Mouse (Mus musculus) forebrain, embryonic 11.5 days (tissue): ENCODE results near the gene Slc44a4. TPM values are rescaled to one million over a fixed set of nuclear protein-coding genes. Genes with fewer than 3 reads are reported as not detected.
"Not testable (repeated sequence)": the region's sequence is repeated elsewhere in the genome, so short reads cannot be mapped to it uniquely, and the experiment has no call there.

Experiments used
- ATAC-seq: fragments of 200-750 bp; cut with Nextera tagmentation; replicated peaks from 2 replicates; pipeline ENCODE4 v1.8.0; 2017; ENCODE audit warnings: moderate TSS enrichment; ENCODE audit not compliant: low FRiP score
- DNase-seq: peaks from one replicate; pipeline ENCODE4 v3.0.0-alpha.2; 2017; ENCODE audit warnings: low spot score
- H3K27ac ChIP-seq: fragments of 300-500 bp; sonication (generic); 2 replicates; pipeline ENCODE4 v1.5.1; 2014; ENCODE audit warnings: low read depth, low read length
- H3K27me3 ChIP-seq: fragments of 300-500 bp; sonication (generic); 2 replicates; pipeline ENCODE4 v1.6.1; 2014; ENCODE audit warnings: mild to moderate bottlenecking, low read length, mixed read lengths; ENCODE audit not compliant: control insufficient read depth, insufficient read depth
- H3K36me3 ChIP-seq: fragments of 300-500 bp; sonication (generic); 2 replicates; pipeline ENCODE4 v1.6.1; 2014; ENCODE audit warnings: mild to moderate bottlenecking, low read length, moderate library complexity, mixed read lengths; ENCODE audit not compliant: control insufficient read depth, insufficient read depth
- H3K4me1 ChIP-seq: fragments of 300-500 bp; sonication (generic); replicated peaks from 2 replicates; pipeline ENCODE4 v1.6.1; 2014; ENCODE audit warnings: low read length, mixed read lengths; ENCODE audit not compliant: control insufficient read depth, insufficient read depth
- H3K4me2 ChIP-seq: fragments of 300-500 bp; sonication (generic); 2 replicates; pipeline ENCODE4 v1.6.1; 2014; ENCODE audit warnings: low read depth, mild to moderate bottlenecking, low read length, moderate library complexity, mixed read lengths; ENCODE audit not compliant: severe bottlenecking
- H3K4me3 ChIP-seq: fragments of 300-500 bp; sonication (generic); 2 replicates; pipeline ENCODE4 v1.5.1; 2014; ENCODE audit warnings: low read depth, low read length
- H3K9ac ChIP-seq: fragments of 300-500 bp; sonication (generic); 2 replicates; pipeline ENCODE4 v1.6.1; 2014; ENCODE audit warnings: low read length
- H3K9me3 ChIP-seq: fragments of 300-500 bp; sonication (generic); 2 replicates; pipeline ENCODE4 v1.6.1; 2016; ENCODE audit warnings: low read length, mixed read lengths; ENCODE audit not compliant: control insufficient read depth
- WGBS: fragments of 180-500 bp; shearing (Covaris S2); extraction: QIAGEN DNeasy Blood & Tissue Kit; methylation state at CpG from one replicate; pipeline ENCODE4 v1.1.7; 2014; 5-methylcytosine and 5-hydroxymethylcytosine counted together
- polyA plus RNA-seq: library from polyadenylated mRNA; unstranded; fragments of >200 nt; fragmentation: Nextera tagmentation; extraction: Ambion mirVana; gene quantifications from 2 replicates; pipeline ENCODE4 v1.2.1, GENCODE M21; 2014

Gene Slc44a4
- polyA plus RNA-seq, 1 experiment from 2014 or later = not detected

DNA sequence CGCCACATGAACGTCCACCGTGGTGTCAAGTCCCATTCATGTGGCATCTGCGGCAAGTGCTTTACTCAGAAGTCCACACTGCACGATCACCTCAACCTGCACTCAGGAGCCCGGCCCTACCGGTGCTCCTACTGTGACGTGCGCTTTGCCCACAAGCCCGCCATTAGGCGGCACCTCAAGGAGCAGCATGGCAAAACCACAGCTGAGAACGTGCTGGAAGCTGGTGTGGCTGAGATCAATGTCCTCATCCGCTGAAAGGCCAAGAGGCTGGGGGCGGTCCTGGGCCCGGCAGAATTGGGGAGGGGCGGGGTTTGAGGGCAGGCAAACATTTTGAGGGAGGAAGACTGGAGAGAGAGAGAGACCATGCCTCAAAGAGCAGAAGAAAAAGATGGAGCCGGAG lies 17.9 kb upstream of the Slc44a4 start:
- peaks cover 4% of the 10 kb centered on the region; the same call in 1 of the 2 replicates for H3K36me3 ChIP-seq
- H3K9ac ChIP-seq = no peak overlapping the region
- 85% methylated on average over 17 of the region's 17 CpGs for WGBS
- DNase-seq (no peak), ATAC-seq (no peak)
- H3K27ac ChIP-seq = no peak overlapping the region
- H3K9me3 ChIP-seq = no peaks in the 10 kb centered on the region
- H3K27me3 ChIP-seq = no peaks in the 10 kb centered on the region
- no peak overlapping the region for H3K4me3 ChIP-seq
- H3K4me1 ChIP-seq = peaks cover 12% of the 10 kb centered on the region
- H3K4me2 ChIP-seq = peak overlapping the region; percentile 86; the same call in 1 of the 2 replicates

DNA sequence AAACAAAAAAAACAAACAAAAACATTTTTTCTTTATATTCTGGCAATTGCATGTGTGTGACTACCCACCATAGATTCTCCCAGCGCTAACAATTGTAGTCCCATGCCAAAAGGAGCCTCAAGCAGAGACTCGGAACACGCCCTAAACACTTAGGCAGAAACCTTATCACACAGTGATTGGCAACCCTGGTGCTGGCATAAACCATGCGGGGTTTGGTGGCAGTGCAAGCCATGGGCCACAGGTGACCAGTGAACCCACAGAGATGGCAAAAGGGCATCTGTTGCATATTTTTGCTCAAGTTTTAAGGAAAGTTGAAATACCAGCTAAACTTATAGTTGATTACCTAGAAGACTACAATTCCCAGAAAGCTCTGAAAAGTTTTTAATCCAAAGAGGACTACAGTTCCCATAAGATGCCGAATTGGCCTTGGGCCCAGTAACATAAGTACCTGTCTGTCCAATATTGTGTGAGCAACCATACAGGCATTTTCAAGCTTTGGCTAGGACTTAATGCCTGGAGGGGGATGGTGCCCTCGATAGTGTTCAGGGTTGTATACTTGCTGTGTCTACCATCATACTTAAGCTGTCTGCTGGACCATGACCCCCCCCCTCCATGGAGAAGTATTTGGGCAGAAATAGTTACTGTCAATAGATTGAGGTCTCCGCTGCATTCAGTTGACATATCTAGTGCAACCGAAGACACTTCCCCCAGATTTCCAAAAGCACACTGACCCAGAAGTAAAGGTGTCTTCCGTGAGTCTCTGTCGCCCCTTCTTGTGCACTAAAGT lies 16.7 kb upstream of the Slc44a4 start:
- Histone ChIP-seq H3K4me2 (peak overlapping the region; percentile 98), H3K4me3 (peak overlapping the region; percentile 94), H3K36me3 (peaks cover 4% of the 10 kb centered on the region; the same call in 1 of the 2 replicates), H3K27ac (peak overlapping the region; percentile 94), H3K27me3 (no peaks in the 10 kb centered on the region), H3K9ac (peak overlapping the region; percentile 98), H3K4me1 (peaks cover 12% of the 10 kb centered on the region), H3K9me3 (no peaks in the 10 kb centered on the region)
- ATAC-seq (no peak), DNase-seq (no peak)
- WGBS = 26% methylated on average over 10 of the region's 10 CpGs

DNA sequence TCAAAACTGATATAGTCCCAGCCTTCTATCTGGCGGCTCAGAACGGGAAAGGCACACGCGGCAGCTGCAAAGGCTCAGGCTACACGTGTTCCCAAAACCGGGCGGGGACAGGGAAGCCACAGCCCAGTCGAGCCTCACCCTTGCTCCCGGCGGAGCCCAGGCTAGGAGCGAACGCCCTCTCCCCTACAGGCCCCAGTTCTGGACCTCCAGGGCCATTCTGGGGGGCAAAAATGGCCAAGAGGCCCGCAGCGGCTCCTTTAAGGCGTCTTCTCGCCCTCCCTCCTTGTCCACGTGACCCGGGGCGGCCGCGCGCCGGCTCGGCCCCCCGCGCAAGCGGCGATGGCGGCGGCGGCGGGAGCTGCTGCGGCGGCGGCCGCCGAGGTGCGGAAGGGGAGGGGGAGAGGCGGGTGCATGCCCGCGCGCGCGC lies 16.1 kb upstream of the Slc44a4 start, which contains the start of the genes C2 and Ehmt2:
Gene C2 (minus strand): TSS at position 106 of the 427 bp plus-strand sequence.
Gene Ehmt2 (plus strand): TSS at position 310 of the 427 bp plus-strand sequence.
- peaks cover 12% of the 10 kb centered on the region for H3K4me1 ChIP-seq
- peak; percentile 92 for DNase-seq
- no peaks in the 10 kb centered on the region for H3K9me3 ChIP-seq
- H3K9ac ChIP-seq = peak within 1 kb of the TSS; percentile 98
- H3K27me3 ChIP-seq = no peaks in the 10 kb centered on the region
- peak within 1 kb of the TSS; percentile 94 for H3K27ac ChIP-seq
- peaks cover 9% of the 10 kb centered on the region; the same call in 1 of the 2 replicates for H3K36me3 ChIP-seq
- H3K4me2 ChIP-seq = peak within 1 kb of the TSS; percentile 98
- under 1% methylated on average over 25 of the region's 44 CpGs for WGBS
- ATAC-seq = peak; percentile 30
- H3K4me3 ChIP-seq = peak within 1 kb of the TSS; percentile 94

DNA sequence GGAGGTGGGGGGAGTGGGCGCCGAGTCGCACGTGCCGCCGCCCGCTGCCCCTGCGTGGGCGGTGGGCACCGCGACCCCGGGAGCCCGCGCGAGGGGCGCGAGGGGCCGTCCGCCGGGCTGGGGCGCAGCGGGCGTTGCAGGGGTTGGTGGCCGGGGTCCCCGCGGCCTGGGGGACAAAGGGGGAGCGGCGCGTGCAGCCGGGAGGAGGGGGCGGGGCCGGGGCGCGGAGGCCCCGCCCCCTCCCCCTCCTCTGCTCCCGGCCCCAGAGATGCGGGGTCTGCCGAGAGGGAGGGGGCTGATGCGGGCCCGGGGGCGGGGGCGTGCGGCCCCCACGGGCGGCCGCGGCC lies 15.6 kb upstream of the Slc44a4 start:
- no peaks in the 10 kb centered on the region for H3K27me3 ChIP-seq
- DNase-seq (peak; percentile 85), ATAC-seq (0 out of 2 replicates have a peak, but pooled peaks have one; percentile 3)
- WGBS = under 1% methylated on average over 28 of the region's 47 CpGs
- H3K9me3 ChIP-seq = no peaks in the 10 kb centered on the region
- H3K4me3 ChIP-seq = peak overlapping the region; percentile 94
- peak overlapping the region; percentile 98 for H3K9ac ChIP-seq
- H3K36me3 ChIP-seq = peaks cover 12% of the 10 kb centered on the region; the same call in 1 of the 2 replicates
- peak overlapping the region; percentile 98 for H3K4me2 ChIP-seq
- peak overlapping the region; percentile 94 for H3K27ac ChIP-seq
- H3K4me1 ChIP-seq = peaks cover 9% of the 10 kb centered on the region

DNA sequence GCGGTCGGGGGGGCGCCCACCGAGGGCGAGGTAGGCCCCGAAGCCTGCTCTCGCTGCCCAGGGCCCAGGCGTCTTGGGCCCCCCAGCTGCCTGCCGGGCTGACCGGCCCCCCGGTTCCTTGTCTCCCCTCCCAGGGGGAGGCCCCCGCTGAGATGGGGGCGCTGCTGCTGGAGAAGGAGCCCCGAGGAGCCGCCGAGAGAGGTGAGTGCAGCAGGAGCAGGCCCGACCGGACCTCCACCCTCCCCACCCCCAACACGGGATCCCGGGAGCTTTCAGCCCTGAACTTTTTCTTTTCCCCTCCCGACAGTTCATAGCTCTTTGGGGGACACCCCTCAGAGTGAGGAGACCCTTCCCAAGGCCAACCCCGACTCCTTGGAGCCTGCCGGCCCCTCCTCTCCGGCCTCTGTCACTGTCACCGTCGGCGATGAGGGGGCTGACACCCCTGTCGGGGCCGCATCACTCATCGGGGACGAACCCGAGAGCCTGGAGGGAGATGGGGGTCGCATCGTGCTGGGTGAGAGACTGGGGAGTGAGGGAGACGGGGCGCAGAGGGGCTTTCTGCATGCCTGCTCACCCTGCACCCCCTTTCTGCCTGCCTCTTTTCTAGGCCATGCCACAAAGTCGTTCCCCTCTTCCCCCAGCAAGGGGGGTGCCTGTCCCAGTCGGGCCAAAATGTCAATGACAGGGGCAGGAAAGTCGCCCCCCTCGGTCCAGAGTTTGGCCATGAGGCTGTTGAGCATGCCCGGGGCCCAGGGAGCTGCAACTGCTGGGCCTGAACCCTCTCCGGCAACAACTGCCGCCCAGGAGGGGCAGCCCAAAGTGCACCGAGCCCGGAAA lies 15.0 kb upstream of the Slc44a4 start:
- no peaks in the 10 kb centered on the region for H3K9me3 ChIP-seq
- H3K9ac ChIP-seq = peak overlapping the region; percentile 98
- peak; percentile 1; the same call in 1 of the 2 replicates for ATAC-seq
- no peaks in the 10 kb centered on the region for H3K27me3 ChIP-seq
- H3K4me3 ChIP-seq = peak overlapping the region; percentile 94
- H3K4me1 ChIP-seq = peaks cover 7% of the 10 kb centered on the region
- peak overlapping the region; percentile 94 for H3K27ac ChIP-seq
- H3K4me2 ChIP-seq = peak overlapping the region; percentile 98
- peaks cover 15% of the 10 kb centered on the region; the same call in 1 of the 2 replicates for H3K36me3 ChIP-seq
- DNase-seq = peak; percentile 79
- whole genome bisulfite sequencing = 0% methylated on average over 37 of the region's 45 CpGs

DNA sequence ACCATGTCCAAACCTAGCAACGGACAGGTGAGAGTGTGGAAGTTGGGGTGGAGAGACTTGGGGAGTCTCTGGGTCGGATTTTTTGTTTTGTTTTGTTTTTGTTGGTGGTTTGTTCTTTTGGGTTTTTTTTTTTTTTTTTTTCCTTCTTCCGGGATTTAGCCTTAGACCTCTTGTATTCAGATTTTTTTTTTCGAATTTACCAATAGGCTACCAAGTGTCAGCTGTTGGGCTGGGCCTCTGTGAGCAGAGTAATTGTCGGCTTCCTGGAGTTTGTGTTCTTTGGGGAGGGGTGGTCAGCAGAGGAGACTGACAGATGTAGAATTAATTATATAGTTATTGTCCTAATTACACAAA lies 14.4 kb upstream of the Slc44a4 start:
- Histone ChIP-seq H3K4me1 (peaks cover 7% of the 10 kb centered on the region), H3K36me3 (peaks cover 15% of the 10 kb centered on the region; the same call in 1 of the 2 replicates)
- no peak for ATAC-seq

DNA sequence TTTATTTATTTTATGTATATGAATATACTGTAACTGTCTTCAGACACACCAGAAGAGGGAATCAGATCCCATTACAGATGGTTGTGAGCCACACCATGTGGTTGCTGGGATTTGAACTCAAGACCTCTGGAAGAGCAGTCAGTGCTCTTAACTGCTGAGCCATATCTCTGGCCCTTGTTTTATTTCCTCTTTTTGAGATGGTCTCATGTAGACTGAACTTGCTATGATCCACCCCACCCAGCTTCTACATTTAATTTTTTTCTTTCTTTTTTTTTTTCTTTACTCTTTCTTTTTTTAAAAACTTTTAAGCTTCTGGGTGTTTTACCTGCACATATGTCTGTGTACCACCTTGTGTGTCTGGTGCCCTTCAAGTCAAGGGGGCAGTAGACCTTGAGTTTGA lies 13.4 kb upstream of the Slc44a4 start:
- H3K9me3 ChIP-seq, DNase-seq, ATAC-seq, H3K4me3 ChIP-seq, H3K4me2 ChIP-seq, H3K27me3 ChIP-seq, H3K4me1 ChIP-seq, H3K27ac ChIP-seq, H3K9ac ChIP-seq: not testable (repeated sequence)
- peaks cover 15% of the 10 kb centered on the region; the same call in 1 of the 2 replicates for H3K36me3 ChIP-seq

More for the DNA sequence above, 14.4 kb upstream of the Slc44a4 start:
- H3K9ac ChIP-seq = peak overlapping the region; percentile 98
- DNase-seq = no peak
- H3K4me3 ChIP-seq = peak overlapping the region; percentile 94
- no peaks in the 10 kb centered on the region for H3K27me3 ChIP-seq
- WGBS = 2% methylated on average over 5 of the region's 5 CpGs
- H3K9me3 ChIP-seq = no peaks in the 10 kb centered on the region
- peak overlapping the region; percentile 94; the same call in 1 of the 2 replicates for H3K27ac ChIP-seq
- peak overlapping the region; percentile 98 for H3K4me2 ChIP-seq

DNA sequence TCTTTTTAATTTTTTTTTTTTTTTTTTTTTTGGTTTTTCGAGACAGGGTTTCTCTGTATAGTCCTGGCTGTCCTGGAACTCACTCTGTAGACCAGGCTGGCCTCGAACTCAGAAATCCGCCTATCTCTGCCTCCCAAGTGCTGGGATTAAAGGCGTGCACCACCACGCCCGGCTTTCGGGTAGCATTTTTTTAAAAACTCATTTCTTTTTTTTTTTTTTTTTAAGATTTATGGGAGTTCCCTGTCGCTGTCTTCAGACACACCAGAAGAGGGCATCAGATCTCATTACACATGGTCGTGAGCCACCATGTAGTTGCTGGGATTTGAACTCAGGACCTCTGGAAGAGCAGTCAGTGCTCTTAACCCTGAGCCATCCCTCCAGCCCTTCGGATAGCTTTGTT lies 12.3 kb upstream of the Slc44a4 start:
- not testable (repeated sequence) for H3K4me3 ChIP-seq, DNase-seq, ATAC-seq, H3K4me2 ChIP-seq, H3K27me3 ChIP-seq, H3K9me3 ChIP-seq, H3K4me1 ChIP-seq, H3K9ac ChIP-seq, H3K27ac ChIP-seq
- 95% methylated on average over 9 of the region's 10 CpGs for WGBS
- H3K36me3 ChIP-seq = peaks cover 17% of the 10 kb centered on the region; the same call in 1 of the 2 replicates
